Mouse (Mus musculus) intestine, embryonic 15.5 days (tissue): ENCODE results near the gene Dnm2. TPM values are rescaled to one million over a fixed set of nuclear protein-coding genes. Genes with fewer than 3 reads are reported as not detected.

Experiments used
- ATAC-seq: fragments of 200-750 bp; cut with Nextera tagmentation; 2 replicates; pipeline ENCODE4 v1.8.0; 2017; ENCODE audit warnings: moderate TSS enrichment, moderate library complexity
- H3K27ac ChIP-seq: fragments of 300-500 bp; sonication (generic); 2 replicates; pipeline ENCODE4 v1.5.1; 2015; ENCODE audit warnings: mild to moderate bottlenecking, inconsistent platforms
- H3K27me3 ChIP-seq: fragments of 300-500 bp; sonication (generic); replicated peaks from 2 replicates; pipeline ENCODE4 v1.6.1; 2015; ENCODE audit warnings: inconsistent platforms
- H3K36me3 ChIP-seq: fragments of 300-500 bp; sonication (generic); 2 replicates; pipeline ENCODE4 v1.6.1; 2015; ENCODE audit warnings: inconsistent platforms
- H3K4me1 ChIP-seq: fragments of 300-500 bp; sonication (generic); replicated peaks from 2 replicates; pipeline ENCODE4 v1.6.1; 2015; ENCODE audit warnings: inconsistent platforms
- H3K4me2 ChIP-seq: fragments of 300-500 bp; sonication (generic); replicated peaks from 2 replicates; pipeline ENCODE4 v1.6.1; 2015; ENCODE audit warnings: mild to moderate bottlenecking, inconsistent platforms
- H3K4me3 ChIP-seq: fragments of 300-500 bp; sonication (generic); replicated peaks from 2 replicates; pipeline ENCODE4 v1.5.1; 2015; ENCODE audit warnings: inconsistent platforms
- H3K9ac ChIP-seq: fragments of 300-500 bp; sonication (generic); 2 replicates; pipeline ENCODE4 v1.6.1; 2015; ENCODE audit warnings: inconsistent platforms
- H3K9me3 ChIP-seq: fragments of 300-500 bp; sonication (generic); 2 replicates; pipeline ENCODE4 v1.6.1; 2016; ENCODE audit warnings: inconsistent platforms
- WGBS: fragments of 180-500 bp; shearing (Covaris S2); methylation state at CpG from one replicate; pipeline ENCODE4 v1.1.7; 2015; 5-methylcytosine and 5-hydroxymethylcytosine counted together
- polyA plus RNA-seq: library from polyadenylated mRNA; unstranded; fragments of >200 nt; fragmentation: Nextera tagmentation; extraction: Ambion mirVana; gene quantifications from 2 replicates; pipeline ENCODE4 v1.2.1, GENCODE M21; 2015

Gene Dnm2
- polyA plus RNA-seq, 1 experiment from 2014 or later: 70.6 TPM

DNA sequence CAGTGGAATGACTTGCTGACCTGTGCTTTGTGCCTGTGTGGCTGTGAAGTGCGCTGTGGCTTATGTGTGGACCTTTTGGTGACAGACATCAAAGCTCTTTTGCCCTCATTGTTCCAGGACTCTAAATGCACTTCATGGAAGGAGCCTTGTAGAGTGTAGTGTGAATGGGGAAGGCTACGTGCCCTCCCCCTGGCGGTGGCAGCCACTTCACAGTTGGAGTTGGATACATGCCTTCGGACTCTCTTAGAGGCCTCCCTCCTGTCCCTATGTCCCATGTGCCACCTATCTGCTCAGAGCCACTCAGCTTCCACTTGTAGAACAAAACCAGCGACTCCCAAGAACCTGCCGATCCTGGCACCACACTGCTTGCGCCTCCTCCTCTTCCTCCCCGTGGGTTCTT lies 9.1 kb downstream of the Dnm2 start:
- 89% methylated on average over 8 of the region's 8 CpGs for WGBS
- H3K9me3 ChIP-seq: no peaks in the 10 kb centered on the region
- no peaks in the 10 kb centered on the region for H3K36me3 ChIP-seq
- H3K4me3 ChIP-seq: no peak overlapping the region
- ATAC-seq: no peak
- no peak overlapping the region for H3K9ac ChIP-seq
- H3K4me1 ChIP-seq: peaks cover 16% of the 10 kb centered on the region
- no peaks in the 10 kb centered on the region for H3K27me3 ChIP-seq
- H3K4me2 ChIP-seq: no peak overlapping the region
- H3K27ac ChIP-seq: no peak overlapping the region

DNA sequence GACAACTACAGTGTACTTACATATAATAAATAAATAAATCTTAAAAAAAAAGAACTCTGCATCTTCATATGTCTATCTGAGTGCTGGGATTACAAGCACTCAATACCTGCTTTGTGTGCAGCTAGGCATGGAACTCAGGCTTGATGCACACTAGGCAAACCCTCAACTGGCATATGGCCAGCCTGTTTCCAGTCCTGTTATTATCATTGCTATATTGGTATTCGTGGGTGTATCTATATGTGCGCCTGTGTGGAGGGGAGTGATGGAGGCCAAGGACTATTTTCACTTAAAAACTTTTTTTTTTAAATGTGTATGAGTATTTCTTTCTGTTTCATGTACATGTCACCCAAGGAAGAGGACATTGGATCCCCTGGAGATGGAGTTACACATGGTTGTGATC lies 9.7 kb downstream of the Dnm2 start:
- H3K36me3 ChIP-seq: no peaks in the 10 kb centered on the region
- H3K9me3 ChIP-seq: no peaks in the 10 kb centered on the region
- ATAC-seq: no peak
- peaks cover 17% of the 10 kb centered on the region for H3K4me1 ChIP-seq
- H3K4me2 ChIP-seq: no peak overlapping the region
- no peak overlapping the region for H3K27ac ChIP-seq
- WGBS: 96% methylated on average over 2 of the region's 2 CpGs
- H3K9ac ChIP-seq: no peak overlapping the region
- H3K4me3 ChIP-seq: no peak overlapping the region
- no peaks in the 10 kb centered on the region for H3K27me3 ChIP-seq

DNA sequence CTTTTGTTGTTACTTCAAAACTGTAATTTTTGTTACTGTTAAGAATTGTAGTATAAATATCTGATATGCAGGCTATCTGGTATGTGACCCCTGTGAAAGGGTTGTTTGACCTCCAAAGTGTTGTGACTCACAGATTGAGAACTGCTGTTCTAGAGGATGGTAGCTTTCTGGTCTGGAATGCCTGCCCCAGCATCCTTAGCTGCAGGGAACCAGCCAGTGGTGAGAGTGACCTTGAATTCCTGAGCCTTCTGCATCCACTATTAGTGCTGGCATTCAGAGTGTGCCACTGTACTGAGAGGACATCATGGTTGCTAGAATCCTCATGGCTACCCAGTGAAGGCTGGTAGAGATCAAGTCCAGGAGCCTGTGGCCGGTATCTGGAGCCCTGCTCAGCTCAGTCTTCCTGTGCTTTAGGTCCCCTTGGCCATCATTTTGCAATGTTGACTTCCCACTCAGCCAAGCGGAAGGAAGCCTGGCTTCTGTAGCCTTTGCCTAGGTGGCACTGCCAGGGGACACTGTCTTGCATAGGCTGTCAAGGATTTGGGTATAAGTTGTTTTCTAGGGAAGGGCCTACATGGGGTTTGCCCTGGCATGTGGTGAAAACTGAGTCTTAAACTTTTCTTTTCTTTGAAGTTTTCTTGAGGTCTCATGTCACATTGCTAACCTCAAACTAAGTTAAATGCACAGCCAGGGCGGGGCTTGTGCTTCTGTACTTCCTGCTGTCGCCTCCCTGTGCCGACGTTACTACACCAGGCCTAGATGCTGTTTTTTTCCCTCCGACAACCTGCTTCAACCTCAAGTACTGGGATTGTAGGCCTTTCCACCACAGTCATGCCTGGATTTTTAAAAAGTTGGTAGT lies 11.3 kb downstream of the Dnm2 start:
- 74% methylated on average over 7 of the region's 7 CpGs for WGBS
- no peaks in the 10 kb centered on the region for H3K27me3 ChIP-seq
- H3K9me3 ChIP-seq: no peaks in the 10 kb centered on the region
- H3K4me1 ChIP-seq: peaks cover 20% of the 10 kb centered on the region
- ATAC-seq: no peak
- H3K4me2 ChIP-seq: no peak overlapping the region
- no peak overlapping the region for H3K4me3 ChIP-seq
- H3K27ac ChIP-seq: no peak overlapping the region
- H3K36me3 ChIP-seq: no peaks in the 10 kb centered on the region
- no peak overlapping the region for H3K9ac ChIP-seq

DNA sequence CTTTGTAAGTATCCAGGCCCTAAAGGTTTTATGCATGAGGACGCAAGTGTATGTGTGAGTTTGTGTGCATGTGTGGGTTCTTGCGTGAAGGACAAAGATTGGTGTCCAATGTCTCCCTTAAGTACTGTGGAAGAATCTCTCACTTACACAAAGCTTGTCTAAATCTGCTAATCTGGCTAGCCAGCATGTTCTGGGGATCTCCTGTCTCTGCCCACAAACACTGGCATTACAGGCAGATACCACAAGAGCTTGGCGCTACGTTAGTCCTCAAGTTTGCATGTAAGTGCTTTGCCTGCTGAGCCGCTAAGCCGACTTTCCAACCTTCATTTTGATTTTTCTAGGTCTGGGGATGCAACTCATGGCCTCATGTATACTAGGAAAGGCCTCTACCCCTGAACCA lies 12.9 kb downstream of the Dnm2 start:
- peaks cover 20% of the 10 kb centered on the region for H3K4me1 ChIP-seq
- WGBS: 93% methylated on average over 6 of the region's 6 CpGs
- no peak overlapping the region for H3K27ac ChIP-seq
- H3K4me2 ChIP-seq: no peak overlapping the region
- no peaks in the 10 kb centered on the region for H3K36me3 ChIP-seq
- H3K9me3 ChIP-seq: no peaks in the 10 kb centered on the region
- no peak overlapping the region for H3K4me3 ChIP-seq
- no peaks in the 10 kb centered on the region for H3K27me3 ChIP-seq
- H3K9ac ChIP-seq: no peak overlapping the region
- no peak for ATAC-seq

DNA sequence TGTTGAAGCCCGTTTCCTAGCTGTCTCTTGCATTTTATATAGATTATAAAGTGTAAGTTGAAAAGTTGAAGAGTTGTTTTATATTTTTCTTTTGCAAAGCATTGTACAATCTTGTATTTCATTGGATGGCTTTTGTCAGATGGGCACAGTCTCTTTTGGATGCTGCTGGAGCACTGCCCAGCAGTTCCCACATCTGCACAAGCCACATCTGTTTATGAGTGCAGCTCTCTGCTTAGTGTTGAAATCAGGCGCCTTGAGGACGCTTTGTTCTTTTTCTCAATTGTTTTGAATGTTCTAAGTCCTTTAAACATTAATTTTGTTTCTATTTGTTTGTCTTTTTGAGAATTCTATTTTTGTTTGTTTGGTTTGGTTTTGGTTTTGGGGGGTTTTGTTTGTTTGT lies 13.5 kb downstream of the Dnm2 start:
- ATAC-seq: no peak
- H3K27ac ChIP-seq: no peak overlapping the region
- 57% methylated on average over 3 of the region's 3 CpGs for WGBS

DNA sequence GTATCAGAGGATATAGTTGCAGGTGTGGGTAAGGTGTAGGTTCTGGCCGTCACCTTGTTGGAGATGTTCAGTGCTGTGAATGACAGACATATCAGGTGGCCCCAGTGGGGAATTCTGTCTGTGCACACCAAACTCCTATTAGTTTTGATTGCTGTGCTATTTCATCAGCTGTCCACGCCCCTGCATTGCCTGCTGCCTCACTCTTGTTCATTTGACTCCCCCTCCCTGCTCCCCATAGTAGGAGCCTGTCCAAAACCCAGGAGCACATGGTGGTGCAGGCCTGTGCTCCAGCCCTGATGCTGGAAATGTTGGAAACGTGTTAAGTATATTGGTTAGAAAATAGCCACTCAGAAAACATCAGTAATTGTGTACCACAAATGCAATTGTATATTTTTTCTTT lies 14.7 kb downstream of the Dnm2 start:
- Histone ChIP-seq H3K4me1 (peaks cover 20% of the 10 kb centered on the region), H3K4me3 (no peak overlapping the region), H3K36me3 (no peaks in the 10 kb centered on the region), H3K9me3 (no peaks in the 10 kb centered on the region), H3K27ac (no peak overlapping the region), H3K4me2 (no peak overlapping the region), H3K9ac (no peak overlapping the region), H3K27me3 (no peaks in the 10 kb centered on the region)
- WGBS: 74% methylated on average over 3 of the region's 3 CpGs
- no peak for ATAC-seq

More for the DNA sequence above, 13.5 kb downstream of the Dnm2 start:
- Histone ChIP-seq H3K4me2 (no peak overlapping the region), H3K9me3 (no peaks in the 10 kb centered on the region), H3K9ac (no peak overlapping the region), H3K27me3 (no peaks in the 10 kb centered on the region), H3K4me1 (peaks cover 20% of the 10 kb centered on the region), H3K4me3 (no peak overlapping the region), H3K36me3 (no peaks in the 10 kb centered on the region)

DNA sequence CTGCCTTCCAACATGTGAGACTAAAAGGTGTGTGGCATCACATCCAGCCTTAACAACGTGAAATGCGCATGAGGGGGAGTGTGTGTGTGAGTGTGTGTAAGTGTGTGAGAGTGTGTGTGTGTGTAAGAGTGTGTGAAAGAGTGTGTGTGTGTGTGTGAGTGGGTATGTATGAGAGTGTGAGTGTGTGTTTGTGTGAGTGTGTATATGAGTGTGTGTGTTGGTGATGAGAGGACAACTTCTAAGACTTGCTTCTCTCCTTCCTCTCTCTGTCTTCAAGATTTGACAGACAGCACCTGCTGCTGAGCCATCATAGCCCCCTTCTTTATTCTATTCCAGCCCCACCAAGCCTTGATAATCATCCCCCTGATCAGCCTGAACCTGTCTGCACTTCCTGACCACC lies 15.2 kb downstream of the Dnm2 start:
- Histone ChIP-seq H3K4me1 (peaks cover 20% of the 10 kb centered on the region), H3K9me3 (no peaks in the 10 kb centered on the region), H3K36me3 (no peaks in the 10 kb centered on the region), H3K4me3 (no peak overlapping the region), H3K4me2 (no peak overlapping the region), H3K27me3 (no peaks in the 10 kb centered on the region), H3K9ac (no peak overlapping the region), H3K27ac (no peak overlapping the region)
- WGBS: 97% methylated on average over 2 of the region's 2 CpGs
- no peak for ATAC-seq

DNA sequence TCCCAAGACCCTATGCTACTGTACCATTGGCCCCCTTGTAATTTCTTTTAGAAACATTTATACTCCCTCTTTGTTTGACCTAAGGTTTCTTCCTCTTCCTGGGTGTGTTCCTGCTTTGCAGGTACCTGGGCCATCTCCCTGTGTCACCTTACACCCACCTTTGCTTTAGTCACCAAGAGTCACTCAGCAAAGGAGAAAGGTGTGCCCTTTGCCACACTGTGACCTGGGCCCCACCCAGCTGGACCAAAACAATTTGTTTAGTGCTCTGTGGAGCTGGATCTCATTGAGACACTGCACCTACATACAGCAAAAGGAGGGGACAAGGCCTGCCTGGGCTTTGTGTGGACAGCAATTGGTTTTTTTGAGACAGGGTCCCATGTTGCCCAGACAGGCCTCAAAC lies 15.7 kb downstream of the Dnm2 start:
- Histone ChIP-seq H3K27ac (no peak overlapping the region), H3K36me3 (no peaks in the 10 kb centered on the region), H3K27me3 (no peaks in the 10 kb centered on the region), H3K4me3 (no peak overlapping the region), H3K4me1 (peaks cover 20% of the 10 kb centered on the region), H3K9me3 (no peaks in the 10 kb centered on the region), H3K9ac (no peak overlapping the region), H3K4me2 (no peak overlapping the region)
- ATAC-seq: no peak

DNA sequence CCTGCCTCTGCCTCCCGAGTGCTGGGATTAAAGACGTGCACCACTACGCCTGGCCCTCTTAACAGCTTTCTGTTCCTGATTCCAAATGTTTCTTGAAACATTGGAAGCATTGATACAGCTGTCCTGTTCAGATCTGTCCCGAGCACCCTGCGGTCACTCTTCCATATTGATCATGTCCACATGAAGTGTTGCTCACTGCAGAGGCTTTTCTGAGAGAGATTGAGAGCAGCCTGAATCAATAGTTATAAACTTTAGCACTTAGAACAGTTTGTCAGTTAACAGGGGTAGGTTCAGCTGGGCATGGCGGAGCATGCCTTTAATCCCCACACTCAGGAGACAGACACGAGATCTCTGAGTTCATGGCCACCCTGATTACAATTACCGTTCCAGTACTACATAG lies 19.1 kb downstream of the Dnm2 start:
- WGBS: 92% methylated on average over 8 of the region's 8 CpGs
- H3K4me2 ChIP-seq: no peak overlapping the region
- no peak overlapping the region for H3K4me3 ChIP-seq
- H3K27me3 ChIP-seq: no peaks in the 10 kb centered on the region
- no peaks in the 10 kb centered on the region for H3K36me3 ChIP-seq
- 0 out of 2 replicates have a peak, but pooled peaks cover 6% of the 10 kb centered on the region for H3K4me1 ChIP-seq
- no peaks in the 10 kb centered on the region for H3K9me3 ChIP-seq
- no peak for ATAC-seq
- no peak overlapping the region for H3K27ac ChIP-seq
- no peak overlapping the region for H3K9ac ChIP-seq

DNA sequence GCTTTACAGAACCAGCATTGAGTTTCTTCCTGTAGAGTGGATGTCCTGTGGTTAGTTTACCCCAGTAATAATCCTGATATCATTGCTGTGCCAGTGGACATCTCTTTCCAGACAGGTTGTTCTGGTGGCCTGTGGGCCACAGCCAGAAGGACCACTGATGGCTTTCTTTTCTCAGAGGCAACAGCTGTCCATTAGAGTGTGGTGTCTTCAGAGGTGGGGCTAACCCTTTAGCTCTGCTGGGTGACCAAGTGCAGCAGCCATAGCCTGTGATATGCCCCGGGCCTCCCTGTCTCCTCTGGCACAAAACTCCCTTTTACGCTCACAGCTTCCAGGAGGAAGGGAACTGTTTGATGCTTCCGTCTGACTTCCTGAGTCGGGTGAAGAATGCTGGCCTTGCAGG lies 19.9 kb downstream of the Dnm2 start:
- H3K4me1 ChIP-seq: peaks cover 7% of the 10 kb centered on the region; the same call in 1 of the 2 replicates
- 87% methylated on average over 4 of the region's 4 CpGs for WGBS
- H3K4me2 ChIP-seq: no peak overlapping the region
- no peak overlapping the region for H3K9ac ChIP-seq
- H3K36me3 ChIP-seq: no peaks in the 10 kb centered on the region
- H3K27ac ChIP-seq: no peak overlapping the region
- ATAC-seq: no peak
- no peaks in the 10 kb centered on the region for H3K27me3 ChIP-seq
- H3K4me3 ChIP-seq: no peak overlapping the region
- no peaks in the 10 kb centered on the region for H3K9me3 ChIP-seq

DNA sequence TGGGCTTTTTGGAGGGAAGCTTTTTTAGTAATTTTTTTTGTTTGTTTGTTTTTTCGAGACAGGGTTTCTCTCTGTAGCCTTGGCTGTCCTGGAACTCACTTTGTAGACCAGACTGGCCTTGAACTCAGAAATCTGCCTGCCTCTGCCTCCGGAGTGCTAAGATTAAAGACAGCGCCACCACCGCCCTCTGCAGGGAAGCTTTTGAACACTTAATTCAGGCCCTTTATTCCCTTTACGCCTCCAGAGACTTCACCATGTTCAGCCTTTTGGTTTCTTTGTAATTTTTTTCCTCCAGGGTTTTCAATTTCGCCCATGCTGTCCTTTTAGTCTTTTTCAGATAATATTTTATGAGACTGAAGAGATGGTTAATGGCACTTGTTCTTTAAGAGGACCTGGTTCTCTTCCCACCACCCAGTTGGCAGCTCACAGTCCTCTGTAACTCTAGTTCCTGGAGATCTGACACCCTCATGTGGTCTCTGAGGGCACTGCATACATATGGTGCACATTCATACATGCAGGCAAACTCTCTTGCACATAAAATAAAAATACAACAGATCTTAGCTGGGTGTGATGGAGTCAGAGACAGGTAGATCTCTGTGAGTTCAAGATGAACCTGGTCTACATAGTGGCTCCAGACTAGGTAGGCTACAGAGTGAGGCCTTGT lies 20.5 kb downstream of the Dnm2 start:
- no peak for ATAC-seq
- no peaks in the 10 kb centered on the region for H3K27me3 ChIP-seq
- H3K36me3 ChIP-seq: no peaks in the 10 kb centered on the region
- H3K9ac ChIP-seq: no peak overlapping the region
- 94% methylated on average over 6 of the region's 6 CpGs for WGBS
- H3K27ac ChIP-seq: no peak overlapping the region
- peaks cover 11% of the 10 kb centered on the region; the same call in 1 of the 2 replicates for H3K4me1 ChIP-seq
- H3K4me3 ChIP-seq: no peak overlapping the region
- no peaks in the 10 kb centered on the region for H3K9me3 ChIP-seq
- no peak overlapping the region for H3K4me2 ChIP-seq

DNA sequence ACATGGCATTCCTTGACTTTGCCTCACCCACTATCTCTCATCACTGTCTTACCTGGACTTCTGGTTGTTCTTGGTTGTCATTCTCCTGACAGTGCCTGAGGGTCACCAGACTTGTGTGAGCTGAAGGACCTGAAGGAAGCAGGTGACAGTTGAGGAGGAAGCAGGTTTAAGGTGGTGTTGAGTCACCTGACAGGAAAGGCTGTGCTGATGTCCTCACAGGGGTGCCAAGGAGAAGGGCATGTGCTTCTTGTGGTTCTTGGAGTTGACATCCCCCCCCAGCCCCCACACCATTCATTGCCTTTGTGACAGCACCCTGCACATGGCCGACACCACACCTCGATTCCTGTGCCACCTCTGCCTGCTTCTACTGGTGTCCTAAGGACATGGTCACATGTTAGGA lies 23.1 kb downstream of the Dnm2 start:
- H3K4me3 ChIP-seq: no peak overlapping the region
- H3K9ac ChIP-seq: no peak overlapping the region
- no peak overlapping the region for H3K27ac ChIP-seq
- no peaks in the 10 kb centered on the region for H3K27me3 ChIP-seq
- WGBS: 85% methylated on average over 2 of the region's 2 CpGs
- H3K36me3 ChIP-seq: no peaks in the 10 kb centered on the region
- H3K4me1 ChIP-seq: peaks cover 21% of the 10 kb centered on the region
- no peak overlapping the region for H3K4me2 ChIP-seq
- no peaks in the 10 kb centered on the region for H3K9me3 ChIP-seq
- ATAC-seq: no peak

DNA sequence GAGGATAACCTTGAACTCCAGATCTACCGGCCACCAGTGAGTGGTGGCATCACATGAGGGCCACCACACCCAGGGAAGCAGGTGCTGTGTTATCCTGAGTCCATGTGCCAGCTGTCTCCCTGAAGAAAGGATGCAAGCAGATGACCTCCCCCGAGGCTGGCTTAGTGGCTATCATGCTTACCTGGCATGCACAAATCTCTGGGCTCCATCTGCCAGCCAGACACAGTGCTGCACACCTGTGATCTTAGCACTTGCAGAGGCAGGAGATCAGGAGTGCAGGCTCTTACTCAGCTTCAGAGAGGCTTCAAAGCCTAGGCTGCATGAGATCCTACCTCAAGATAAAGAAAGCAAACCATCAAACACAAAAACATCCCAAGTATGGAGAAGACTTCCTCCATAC lies 25.0 kb downstream of the Dnm2 start:
- Histone ChIP-seq H3K27ac (no peak overlapping the region), H3K4me1 (peaks cover 21% of the 10 kb centered on the region), H3K9ac (no peak overlapping the region), H3K4me3 (no peak overlapping the region), H3K27me3 (no peaks in the 10 kb centered on the region), H3K36me3 (no peaks in the 10 kb centered on the region), H3K9me3 (no peaks in the 10 kb centered on the region), H3K4me2 (no peak overlapping the region)
- ATAC-seq: no peak
- WGBS: 57% methylated on average over 2 of the region's 2 CpGs
